Mouse (Mus musculus) right cerebral cortex, postnatal 4 days (tissue): ENCODE measurements at regions not wholly inside any gene's neighbourhood (a gene's known extent, or its start where the extent isn't known, plus 50 kb on each side); places are given as distances from the start of the nearest gene placed in this dataset.
A peak's percentile ranks its signal among the peaks of the same experiment; 100 is the strongest.

Experiments used
- DNase-seq: peaks from one replicate; pipeline ENCODE4 v3.0.0-alpha.2; 2022

DNA sequence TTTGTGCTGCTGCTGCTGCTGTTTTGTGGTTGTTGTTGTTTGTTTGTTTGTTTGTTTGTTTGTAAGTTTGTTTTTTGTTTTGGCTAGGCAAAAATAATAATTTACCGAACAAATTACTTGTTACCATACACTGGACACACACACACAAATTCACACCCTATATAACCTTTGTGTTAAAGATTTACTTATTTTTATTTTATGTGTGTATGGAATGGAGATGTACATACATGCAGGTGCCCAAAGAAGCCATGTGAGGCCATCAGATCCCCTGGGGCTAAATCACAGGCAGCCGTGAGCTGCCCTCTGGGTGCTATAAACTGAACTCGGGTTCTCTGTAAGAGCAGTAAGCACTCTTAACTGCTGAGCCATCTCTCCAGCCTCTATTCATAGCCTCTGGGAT, 56.0 kb downstream of the Pttg1 start:
- DNase-seq = no peak

DNA sequence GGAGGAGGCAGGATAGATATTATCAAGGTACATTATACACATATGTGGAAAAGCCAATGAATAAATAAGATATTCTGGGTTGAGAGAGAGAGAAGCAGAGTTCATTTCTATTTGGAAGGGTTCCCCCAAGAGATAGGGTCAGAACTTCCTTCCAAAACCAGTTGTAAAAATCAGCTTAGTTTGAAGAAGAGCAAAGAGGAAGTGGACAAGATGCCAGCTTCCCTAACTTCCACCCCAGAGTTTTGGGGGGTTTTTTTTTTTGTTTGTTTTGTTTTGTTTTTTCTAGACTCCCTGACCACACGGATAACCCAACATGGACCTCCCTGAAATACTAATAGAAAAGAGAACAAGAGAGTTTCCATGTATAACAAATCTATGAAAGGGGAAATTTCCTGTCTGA, 57.7 kb downstream of the Pttg1 start:
- no peak for DNase-seq

DNA sequence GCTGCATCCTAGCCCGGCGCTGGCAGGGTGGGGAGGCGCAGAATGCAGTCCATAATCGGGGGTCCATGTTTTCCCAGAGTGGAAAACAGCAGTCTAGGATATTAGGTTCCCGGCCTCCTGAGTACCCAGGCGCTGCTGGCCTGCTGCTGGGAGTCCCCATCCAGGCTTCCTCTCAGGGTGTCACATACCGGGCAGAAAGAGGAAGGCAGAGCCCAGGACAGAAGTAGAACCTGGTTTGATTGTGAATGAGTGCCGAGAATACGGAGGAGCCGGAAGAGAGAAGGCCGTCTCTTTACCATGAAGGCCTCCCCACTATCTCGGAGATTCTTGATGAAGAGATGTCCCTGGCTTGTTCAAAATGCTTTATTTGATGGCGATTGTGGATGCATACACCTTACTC, 64.2 kb downstream of the Pttg1 start:
- DNase-seq = no peak

DNA sequence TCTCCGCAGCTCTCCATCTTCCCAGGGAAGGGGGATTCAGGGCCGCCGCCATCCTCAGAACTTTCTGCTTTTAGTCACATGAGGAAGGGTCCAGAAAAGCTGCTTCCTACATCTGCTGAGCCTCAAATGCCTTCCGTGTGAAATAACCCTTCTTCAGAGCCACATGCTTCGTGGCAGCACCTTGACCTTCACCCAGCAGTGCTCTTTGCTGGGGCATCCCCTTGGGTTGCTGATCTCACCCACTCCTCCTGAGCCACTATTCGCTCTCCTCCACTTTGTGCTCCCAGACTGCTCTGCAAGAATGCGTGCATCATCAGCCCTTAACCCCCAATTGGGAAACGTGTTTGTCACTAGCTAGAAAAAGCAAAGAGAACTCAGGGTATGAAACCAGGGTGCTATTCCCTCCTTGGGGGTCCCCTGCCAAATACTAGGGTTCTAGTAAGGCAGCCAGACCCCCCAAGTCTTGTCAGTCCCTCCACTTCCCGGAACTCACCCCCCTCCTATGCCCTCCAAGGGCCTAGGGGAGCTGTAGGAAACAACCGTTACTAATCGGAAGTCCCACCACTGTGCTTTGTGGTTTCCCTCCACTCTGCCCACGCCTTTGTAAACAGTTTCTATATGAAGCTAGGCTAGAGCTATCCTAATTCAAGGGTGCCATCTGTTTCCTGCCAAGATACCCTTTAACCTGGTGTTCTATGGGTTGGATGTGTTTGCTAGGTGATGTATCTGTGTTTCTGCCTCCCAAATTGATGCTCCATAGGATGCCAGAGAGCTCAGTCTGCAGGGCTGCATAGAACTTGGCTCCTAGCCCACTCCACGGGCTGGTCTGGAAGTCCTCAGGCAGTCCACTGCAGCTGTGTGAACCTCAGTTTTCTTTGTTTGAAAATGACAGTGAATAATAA, 67.4 kb downstream of the Pttg1 start:
- DNase-seq = no peak

DNA sequence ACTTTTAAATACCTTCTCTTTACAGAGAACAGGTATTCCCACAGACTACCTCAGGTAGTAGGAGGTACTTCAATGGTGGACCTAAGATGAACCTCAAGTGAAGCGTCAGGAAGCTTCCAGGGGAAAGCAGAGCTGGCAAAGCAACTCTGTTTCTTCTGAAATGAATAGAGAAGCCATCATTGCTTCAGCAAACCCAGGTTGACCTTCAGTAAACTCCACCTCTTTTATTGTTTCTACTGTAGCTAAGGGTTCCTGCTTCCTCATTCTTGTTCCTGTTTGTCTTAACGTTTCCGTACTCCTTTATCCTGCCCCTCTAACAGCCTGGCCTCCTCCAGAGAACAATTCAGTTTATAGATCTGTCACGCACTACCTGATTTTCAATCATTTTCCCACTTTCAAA, 72.4 kb downstream of the Pttg1 start:
- DNase-seq = no peak

DNA sequence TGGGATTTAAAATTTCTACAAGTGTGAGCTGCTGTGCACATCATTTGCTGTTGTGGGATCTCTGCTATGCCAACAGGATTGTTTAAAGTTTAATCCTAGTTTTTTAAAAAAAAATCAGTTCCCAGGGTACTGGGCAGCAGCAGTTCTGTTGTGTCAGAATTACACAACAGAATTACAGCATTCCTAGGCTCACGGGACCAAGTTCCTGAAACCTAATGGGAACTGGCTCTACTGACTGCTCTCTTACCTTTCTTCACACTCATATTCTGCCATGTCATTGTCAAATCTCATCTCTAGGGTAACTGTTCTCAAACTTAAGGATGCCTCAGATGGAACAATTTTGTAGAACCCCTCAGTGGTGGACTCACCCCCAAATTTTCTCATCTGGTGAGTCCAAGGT, 73.0 kb downstream of the Pttg1 start:
- no peak for DNase-seq

DNA sequence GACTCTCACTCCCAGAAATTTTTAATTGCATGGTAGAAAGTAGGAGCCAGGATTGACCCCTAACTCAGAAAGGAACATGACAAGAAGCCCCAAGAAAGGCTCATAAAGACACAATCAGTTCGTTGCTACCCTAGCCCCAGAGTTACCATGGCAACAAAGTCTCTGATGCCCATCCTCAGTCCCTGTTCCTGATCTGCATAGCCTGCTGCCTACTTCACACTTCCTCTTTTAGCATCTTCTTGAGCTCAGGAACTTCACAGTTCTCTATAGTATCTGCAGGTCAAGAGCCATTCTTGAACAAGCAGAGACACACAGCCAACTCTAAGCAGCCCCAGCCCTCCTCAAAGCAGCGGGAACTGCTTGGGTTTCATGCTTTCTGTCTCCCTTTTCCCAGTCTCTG, 74.2 kb downstream of the Pttg1 start:
- no peak for DNase-seq

DNA sequence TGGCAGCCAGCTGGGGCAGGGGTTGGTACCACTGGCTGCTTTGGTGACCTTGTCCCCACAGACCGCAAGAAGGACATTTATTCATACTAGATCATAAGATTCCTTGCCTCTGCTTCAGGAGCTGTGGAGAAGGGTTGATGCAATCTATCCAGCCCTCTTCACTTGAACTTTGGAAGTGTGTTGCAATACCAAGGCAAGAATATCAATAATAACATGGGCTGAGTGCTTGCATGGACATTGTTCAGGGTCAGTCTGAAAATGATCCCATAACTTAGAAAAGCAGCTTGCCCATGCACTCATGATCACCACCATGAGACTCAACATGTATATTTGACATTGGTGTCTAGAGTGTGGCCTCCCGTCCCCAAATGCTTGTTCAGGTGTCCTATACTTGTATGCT, 74.7 kb downstream of the Pttg1 start:
- DNase-seq = no peak

DNA sequence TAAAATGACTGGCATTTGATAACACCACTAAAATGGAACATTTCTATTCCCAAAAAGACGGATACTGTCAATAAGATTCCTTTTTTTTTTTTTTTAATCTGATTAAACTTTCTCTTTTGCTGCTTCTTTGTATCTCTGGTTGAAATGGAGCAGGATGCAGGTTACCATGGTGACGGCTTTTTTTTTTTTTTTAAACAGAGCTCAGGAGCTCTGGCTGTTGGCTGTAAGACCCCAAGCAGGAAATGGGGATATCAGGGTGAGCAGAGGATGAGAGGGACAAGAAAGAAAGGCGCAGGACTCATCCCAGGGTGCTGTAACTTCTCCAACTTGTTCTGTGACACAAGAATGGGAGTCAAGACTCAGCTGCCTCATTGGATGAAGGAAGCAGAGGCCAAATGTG, 75.8 kb downstream of the Pttg1 start:
- no peak for DNase-seq

DNA sequence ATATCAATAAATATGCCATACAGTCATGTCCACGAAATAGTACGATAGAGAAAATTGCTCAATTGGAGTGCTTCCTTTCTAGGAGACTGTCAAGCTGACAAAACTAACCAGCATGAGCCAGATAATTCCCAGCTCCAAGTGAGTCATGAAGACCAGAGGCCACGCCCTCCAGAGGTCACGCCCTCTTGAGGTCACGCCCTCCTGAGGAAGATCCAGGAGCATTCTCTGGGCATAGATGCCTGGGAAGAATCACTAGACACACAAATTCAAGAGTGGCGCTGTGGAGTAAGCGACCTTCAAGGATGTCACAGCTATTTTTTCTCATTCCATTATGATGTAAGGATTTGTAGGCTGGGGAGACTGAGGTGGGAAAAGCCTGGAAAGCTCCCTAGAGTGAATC, 76.5 kb downstream of the Pttg1 start:
- no peak for DNase-seq

DNA sequence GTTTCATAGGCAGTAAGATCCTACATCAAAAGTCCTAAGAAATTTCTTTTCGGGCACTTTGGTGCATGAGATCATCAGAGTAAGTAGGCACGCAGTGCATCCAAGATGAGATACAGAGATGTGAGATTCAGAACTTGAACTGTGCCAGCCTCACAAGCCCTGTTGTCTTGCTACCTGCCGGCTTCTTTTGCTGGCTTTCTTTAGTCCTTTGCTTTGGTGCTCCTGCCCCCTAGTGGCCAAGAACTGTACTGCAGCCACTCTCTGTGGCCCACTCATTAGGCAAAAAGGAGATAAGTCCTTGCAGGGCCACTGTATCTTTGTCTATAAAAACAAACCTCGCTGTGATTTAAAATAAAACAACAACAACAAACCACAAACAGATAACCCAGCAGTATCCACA, 77.5 kb downstream of the Pttg1 start:
- peak; percentile 95 for DNase-seq

DNA sequence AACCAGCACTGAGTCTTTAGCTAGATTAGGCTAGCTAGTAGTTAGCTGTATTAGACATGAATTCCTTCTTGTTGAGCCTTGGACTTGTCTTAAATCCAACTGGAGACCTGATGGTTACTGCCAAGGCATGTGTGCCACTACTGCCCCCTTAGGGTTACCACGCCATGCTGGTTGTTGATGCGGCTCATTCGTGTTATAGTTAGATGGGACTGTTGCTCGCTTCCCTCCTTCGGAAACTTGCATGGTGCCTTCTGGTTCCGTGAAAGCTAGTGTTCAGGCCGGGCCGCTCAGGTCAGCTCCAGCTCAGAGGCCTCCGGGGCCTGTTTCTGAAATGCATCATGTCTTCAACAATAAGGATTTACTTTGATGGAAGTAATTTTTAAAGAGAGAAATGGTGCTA, 79.6 kb downstream of the Pttg1 start:
- no peak for DNase-seq

DNA sequence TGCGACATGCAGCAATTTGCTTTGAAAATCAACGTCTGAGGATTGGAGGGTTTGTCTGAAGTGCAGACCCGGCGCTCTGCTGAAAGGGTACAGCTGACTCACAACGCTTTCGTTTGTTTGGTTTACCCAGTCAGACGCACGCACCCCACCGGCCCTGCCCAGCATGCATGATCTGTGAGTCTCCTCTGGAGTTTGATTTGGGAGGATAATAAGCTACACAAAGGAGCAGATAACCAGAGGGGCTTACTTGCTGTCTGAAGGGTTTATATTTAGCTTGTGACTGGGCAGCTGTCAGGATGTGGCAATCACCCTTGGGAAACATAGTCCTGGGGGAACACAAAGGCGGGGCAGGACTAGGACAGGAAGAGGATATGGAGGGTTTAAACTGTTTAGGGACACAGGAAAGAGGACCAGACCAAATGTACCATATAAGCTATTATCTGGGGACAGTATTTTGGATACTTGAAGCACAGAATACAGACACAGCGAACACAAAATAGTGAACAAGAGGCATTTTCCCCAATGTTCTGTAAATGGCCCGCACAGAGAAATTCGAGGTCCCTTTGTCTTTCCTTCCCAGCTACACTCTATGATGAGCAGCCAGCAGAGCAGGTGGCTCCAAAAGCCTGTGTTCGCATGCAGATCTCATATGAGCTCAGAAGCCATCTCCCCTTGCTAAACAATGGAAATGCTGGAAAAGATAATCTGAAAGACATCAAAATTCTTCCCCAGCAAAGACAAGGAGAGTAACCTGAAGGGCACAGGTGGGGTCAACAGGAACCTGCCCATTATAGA, 81.1 kb downstream of the Pttg1 start:
- peak; percentile 28 for DNase-seq

DNA sequence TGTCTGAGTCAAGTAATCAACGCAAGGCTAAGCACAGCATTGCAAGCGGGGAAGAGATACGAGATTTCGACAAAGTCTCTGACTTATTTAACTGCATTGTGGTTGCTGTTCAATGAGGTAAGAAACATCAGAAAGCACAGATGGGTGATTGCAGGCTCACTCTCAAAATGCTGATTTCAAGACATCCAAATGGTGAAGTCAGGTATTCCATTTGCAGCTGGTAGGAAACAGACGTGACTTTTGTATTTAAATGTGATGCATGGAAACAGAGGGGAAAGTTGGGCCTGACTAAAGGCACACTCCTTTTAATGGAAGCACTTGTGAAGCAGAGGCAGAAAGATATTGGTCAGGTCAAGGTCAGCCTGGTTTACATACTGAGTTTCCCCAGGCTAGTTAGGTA, 82.5 kb downstream of the Pttg1 start:
- DNase-seq = no peak

DNA sequence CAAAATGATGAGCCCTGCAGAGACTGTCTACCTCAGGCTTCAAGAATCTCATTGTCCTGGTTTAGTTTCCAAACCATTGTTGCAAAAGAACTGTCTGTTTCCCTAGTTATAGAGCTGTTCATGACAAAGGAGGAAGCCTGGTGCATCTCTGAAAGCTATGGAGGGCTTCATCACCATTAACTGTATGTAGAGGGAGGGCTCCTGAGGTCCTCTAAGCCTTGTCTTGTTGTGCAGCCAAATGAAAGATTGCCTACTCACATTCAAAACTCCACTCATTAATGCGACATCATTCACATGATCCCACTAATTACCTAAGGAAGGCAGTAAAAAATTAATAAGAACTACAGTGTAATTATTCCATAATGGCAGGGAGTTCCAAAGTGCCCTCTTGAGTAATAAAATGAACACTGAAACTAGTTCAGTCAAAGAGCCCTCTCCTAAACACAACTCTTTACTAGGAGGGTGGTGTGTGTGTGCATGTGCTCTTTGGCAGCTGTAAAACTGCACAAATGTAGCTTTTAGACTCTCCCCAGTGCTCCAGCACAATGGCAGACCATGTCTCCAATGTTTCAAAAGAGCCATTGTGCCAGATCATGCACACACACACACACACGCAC, 87.6 kb downstream of the Pttg1 start:
- DNase-seq = no peak

DNA sequence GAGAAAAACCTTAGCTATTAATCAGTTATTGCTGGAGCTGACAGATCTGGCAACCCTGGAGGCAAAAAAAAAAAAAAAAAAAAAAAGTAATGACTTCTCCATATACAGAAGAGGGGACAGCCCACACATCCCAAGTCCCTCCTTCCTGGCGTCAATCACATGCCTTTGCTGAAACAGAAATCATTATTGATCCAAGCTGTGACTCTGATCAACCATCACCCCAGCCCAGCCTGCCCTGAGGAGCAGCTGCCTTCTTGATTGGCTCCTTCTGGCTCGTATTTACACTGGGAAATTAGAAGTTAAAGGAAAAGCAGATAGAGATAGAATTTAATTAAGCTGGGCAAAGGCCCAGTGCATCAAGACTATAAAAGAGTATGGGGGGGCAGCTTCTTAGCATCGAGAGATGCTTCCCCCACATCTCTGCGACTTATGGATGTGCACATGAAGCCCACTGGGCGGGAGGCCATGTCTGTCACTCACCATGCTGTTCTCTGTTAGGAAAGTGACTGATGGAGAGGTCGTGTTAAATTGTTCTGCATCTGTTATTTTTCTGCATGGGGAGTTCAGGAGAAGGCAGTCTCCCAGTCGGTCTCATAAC, 90.3 kb downstream of the Pttg1 start:
- DNase-seq = no peak

DNA sequence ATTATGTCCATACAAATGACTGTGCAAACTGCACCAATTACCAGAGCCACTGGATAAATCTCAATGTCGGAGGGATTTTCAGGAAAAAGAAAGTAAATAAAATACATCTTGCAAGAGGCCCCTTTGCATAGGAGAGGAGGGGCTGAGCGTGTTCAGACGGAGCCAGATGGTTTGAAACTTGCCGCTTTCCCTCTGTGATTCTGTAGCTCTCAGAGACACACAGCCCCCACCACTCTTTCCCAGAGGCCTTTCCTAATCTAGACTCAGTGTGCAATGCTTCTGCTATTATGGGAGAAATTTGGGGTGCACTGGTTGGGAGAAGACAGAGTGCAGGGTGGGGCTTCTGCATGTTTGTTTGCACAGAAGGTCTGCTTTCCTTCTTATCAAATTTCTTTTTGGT, 92.5 kb downstream of the Pttg1 start:
- DNase-seq = no peak

DNA sequence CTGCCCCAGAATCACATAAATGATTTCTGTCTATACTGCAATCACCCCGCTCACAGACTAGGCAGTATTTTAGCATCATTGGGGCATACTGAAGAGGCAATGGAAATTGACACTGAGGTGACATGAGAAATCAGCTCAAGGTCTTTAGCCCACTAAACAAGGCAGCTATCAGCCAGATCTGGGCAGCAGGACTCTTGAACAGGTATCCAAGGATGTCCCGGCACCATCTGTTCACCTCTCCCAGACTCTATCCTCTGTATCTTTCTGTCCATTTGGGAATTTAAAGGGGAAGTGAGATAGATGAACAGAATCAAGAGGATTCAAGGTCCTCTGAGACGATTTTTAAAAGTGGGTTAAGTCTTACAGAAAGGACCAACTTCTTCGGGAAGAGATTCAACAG, 112.1 kb downstream of the Pttg1 start:
- no peak for DNase-seq
